8 mouse cellular contexts compared by ENCODE assay signal in the genomic region with DNA sequence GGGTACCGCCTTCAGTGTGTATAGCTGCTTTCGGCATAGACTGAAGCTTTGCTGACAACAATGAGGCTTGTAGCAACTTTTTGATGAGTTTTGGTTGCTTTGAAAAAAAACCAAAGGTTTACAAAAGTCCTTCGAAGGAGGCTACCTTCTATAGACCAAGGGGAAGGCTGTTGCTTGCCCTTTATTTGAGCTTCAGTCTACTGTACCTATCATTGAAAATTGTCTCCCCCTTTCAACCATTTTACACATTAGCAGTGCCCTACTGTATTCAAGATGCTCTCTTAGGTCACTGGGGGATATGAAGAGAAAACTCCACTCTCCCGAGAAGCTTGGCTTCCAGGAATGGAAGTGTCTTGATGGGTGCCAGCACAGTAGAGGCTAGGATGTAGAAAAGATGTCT.
DNase-seq lines count a peak whose midpoint lies in the region; ATAC-seq and TF ChIP-seq lines count a peak whose summit lies in the region.

No protein-coding gene starts in this region.

- peak overlapping the region; percentile 96 for H3K4me2 ChIP-seq in hindbrain, postnatal 0 days (ENCODE audit: low read depth, low read length)
- H3K4me2 ChIP-seq in myocyte (ENCODE audit: low read depth), result peak overlapping the region; percentile 91

- peaks cover 20% of the 10 kb centered on the region for H3K36me3 ChIP-seq in embryonic facial prominence, embryonic 10.5 days (replicated peaks)
- no peaks in the 10 kb centered on the region for H3K36me3 ChIP-seq in hindbrain, postnatal 0 days (ENCODE audit: insufficient read depth, low read length)
- H3K36me3 ChIP-seq in myocyte (ENCODE audit: control insufficient read depth, insufficient read depth), result no peaks in the 10 kb centered on the region

- H3K4me1 ChIP-seq in embryonic facial prominence, embryonic 10.5 days, result peaks cover 18% of the 10 kb centered on the region
- H3K4me1 ChIP-seq in hindbrain, postnatal 0 days (ENCODE audit: insufficient read depth, low read length), result 0 out of 2 replicates have a peak, but pooled peaks cover 10% of the 10 kb centered on the region

- H3ac ChIP-seq in myocyte (ENCODE audit: control insufficient read depth, insufficient read length), result peak overlapping the region; percentile 67

- H3K4me3 ChIP-seq in layer of hippocampus, adult 2 months, result peak overlapping the region; percentile 66
- H3K4me3 ChIP-seq in embryonic facial prominence, embryonic 10.5 days, result peak overlapping the region; percentile 88
- H3K4me3 ChIP-seq in hindbrain, postnatal 0 days (ENCODE audit: low read length), result peak overlapping the region; percentile 92
- peak overlapping the region; percentile 57 for H3K4me3 ChIP-seq in myocyte

- H3K27me3 ChIP-seq in embryonic facial prominence, embryonic 10.5 days (replicated peaks; ENCODE audit: low read depth, poor library complexity, severe bottlenecking), result peaks cover 31% of the 10 kb centered on the region
- no peaks in the 10 kb centered on the region for H3K27me3 ChIP-seq in hindbrain, postnatal 0 days (ENCODE audit: insufficient read depth, low read length)
- no peaks in the 10 kb centered on the region for H3K27me3 ChIP-seq in myocyte (ENCODE audit: control insufficient read depth, insufficient read depth, insufficient read length)

- TF ChIP-seq CTCF in layer of hippocampus, adult 2 months (conservative IDR thresholded peaks at IDR 0.05), result no peak
- no peak for TF ChIP-seq CTCF in hindbrain, postnatal 0 days (IDR thresholded peaks at IDR 0.05; ENCODE audit: low read depth)

- TF ChIP-seq POLR2A in myocyte (IDR thresholded peaks at IDR 0.05; ENCODE audit: insufficient read length, low read depth), result no peak

- H3K9ac ChIP-seq in hindbrain, postnatal 0 days (replicated peaks; ENCODE audit: low read length), result no peak overlapping the region

- 57% methylated on average over 4 of the region's 4 CpGs for WGBS in embryonic facial prominence, embryonic 10.5 days
- 16% methylated on average over 4 of the region's 4 CpGs for WGBS in hindbrain, postnatal 0 days

- H3K27ac ChIP-seq in layer of hippocampus, adult 2 months, result no peak overlapping the region
- H3K27ac ChIP-seq in embryonic facial prominence, embryonic 10.5 days (replicated peaks), result no peak overlapping the region; the same call in 1 of the 2 replicates
- H3K27ac ChIP-seq in hindbrain, postnatal 0 days, result no peak overlapping the region

- H3K79me2 ChIP-seq in myocyte (ENCODE audit: control insufficient read depth, insufficient read depth), result peaks cover 56% of the 10 kb centered on the region

- peaks cover 20% of the 10 kb centered on the region for H3K9me3 ChIP-seq in embryonic facial prominence, embryonic 10.5 days
- H3K9me3 ChIP-seq in hindbrain, postnatal 0 days (ENCODE audit: low read length), result peaks cover 2% of the 10 kb centered on the region; the same call in 1 of the 2 replicates

- no peak for DNase-seq in layer of hippocampus, adult 2 months (ENCODE audit: low spot score in 2 of 2)
- DNase-seq in layer of hippocampus, adult 9-11 months, result no peak
- no peak for DNase-seq in embryonic facial prominence, embryonic 10.5 days (ENCODE audit: low spot score)
- DNase-seq in hindbrain, postnatal 0 days (ENCODE audit: low spot score), result no peak
- no peak for DNase-seq in urinary bladder, postnatal 10 days (ENCODE audit: low spot score)
- DNase-seq in left cerebral cortex, adult 9 months (ENCODE audit: low spot score in 2 of 2), result no peak
- no peak for DNase-seq in right cerebral cortex, postnatal 36 days (ENCODE audit: low spot score in 2 of 2)

- ATAC-seq in hindbrain, postnatal 0 days, result no peak

TF ChIP-seq in myocyte, 11 proteins besides CTCF, POLR2A, EP300 and RAD21:
- TF ChIP-seq MYOD1 (IDR thresholded peaks at IDR 0.05; ENCODE audit: control insufficient read depth in 1 of 3, insufficient read length in 2 of 3, low read depth in 2 of 3) (no peak), TCF12 (IDR thresholded peaks at IDR 0.05; ENCODE audit: insufficient read depth, poor library complexity, severe bottlenecking) (no peak), USF1 (IDR thresholded peaks at IDR 0.05; ENCODE audit: low read depth) (no peak), MYOG (IDR thresholded peaks at IDR 0.05; ENCODE audit: control insufficient read depth in 1 of 3, insufficient read depth in 1 of 3, insufficient read length in 2 of 3, low read depth in 2 of 3) (no peak), CEBPB (IDR thresholded peaks at IDR 0.05; ENCODE audit: insufficient read depth, poor library complexity, severe bottlenecking) (no peak), TCF3 (IDR thresholded peaks at IDR 0.05; ENCODE audit: insufficient read length, low read depth) (no peak), SRF (IDR thresholded peaks at IDR 0.05; ENCODE audit: control insufficient read depth, insufficient read length, low read depth) (no peak)
TF ChIP-seq in myocyte: peak in this region for 0.
